Comparison of ENCODE assay signal across 16 mouse cellular contexts in the genomic region with DNA sequence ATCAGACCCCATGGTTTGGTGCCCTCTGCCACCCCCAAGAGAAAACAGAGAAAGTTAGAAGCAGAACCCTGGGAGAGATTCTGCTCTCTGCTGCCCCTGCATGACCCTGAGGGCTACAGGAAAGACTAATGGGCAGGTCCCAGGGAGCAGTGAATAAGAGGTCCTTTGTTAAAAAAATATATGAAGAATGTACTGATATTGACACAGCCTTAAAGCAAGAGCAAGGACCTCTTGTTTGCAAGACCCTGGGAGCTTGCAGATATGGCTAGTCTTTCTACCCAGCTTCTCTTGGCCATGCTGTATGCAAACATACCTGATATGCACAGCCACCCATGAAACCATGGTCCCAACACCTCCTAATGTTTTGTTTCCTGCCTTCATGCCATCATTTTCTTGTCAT.
"Had no signal": no experiment of that assay in that cellular context is flagged by ENCODE, and none has a peak within 500 bp of the region (broad histone marks: within the 10 kb centered on the region; RNA-seq: fewer than 3 reads in every experiment).

No protein-coding gene starts in this region.

- H3K4me3 ChIP-seq: liver, embryonic 12.5 days; lung, embryonic 15.5 days; midbrain, embryonic 10.5 days; midbrain, embryonic 12.5 days; myocyte; neural tube, embryonic 12.5 days had no signal

- H3K4me1 ChIP-seq: liver, embryonic 12.5 days; midbrain, embryonic 10.5 days; midbrain, embryonic 12.5 days; neural tube, embryonic 12.5 days had no signal

- DNase-seq: lung, adult 18-20 months; lung, postnatal 14 days; lung, postnatal 36 days; midbrain, embryonic 14.5 days; right cerebral cortex, postnatal 14 days; thymus, adult 2 months; thymus, postnatal 25 days; thymus, postnatal 4 days had no signal

- H3K27ac ChIP-seq: liver, embryonic 12.5 days; liver, embryonic 14.5 days; lung, embryonic 15.5 days; midbrain, embryonic 10.5 days; midbrain, embryonic 12.5 days; neural tube, embryonic 12.5 days had no signal

- H3K9me3 ChIP-seq: liver, embryonic 12.5 days; lung, embryonic 15.5 days; midbrain, embryonic 10.5 days; midbrain, embryonic 12.5 days; neural tube, embryonic 12.5 days had no signal

- H3K9ac ChIP-seq: liver, embryonic 12.5 days; liver, embryonic 14.5 days; lung, embryonic 15.5 days; midbrain, embryonic 12.5 days; neural tube, embryonic 12.5 days had no signal

- H3K4me2 ChIP-seq: liver, embryonic 12.5 days; lung, embryonic 15.5 days; midbrain, embryonic 12.5 days; neural tube, embryonic 12.5 days had no signal

- H3K27me3 ChIP-seq: liver, embryonic 12.5 days; lung, embryonic 15.5 days; midbrain, embryonic 12.5 days; neural tube, embryonic 12.5 days had no signal

- ATAC-seq: liver, embryonic 12.5 days; midbrain, embryonic 16.5 days had no signal

- H3K36me3 ChIP-seq: liver, embryonic 12.5 days; lung, embryonic 15.5 days; midbrain, embryonic 10.5 days; midbrain, embryonic 12.5 days; neural tube, embryonic 12.5 days had no signal
